Comparison of ENCODE assay signal across 12 mouse cellular contexts in the genomic region with DNA sequence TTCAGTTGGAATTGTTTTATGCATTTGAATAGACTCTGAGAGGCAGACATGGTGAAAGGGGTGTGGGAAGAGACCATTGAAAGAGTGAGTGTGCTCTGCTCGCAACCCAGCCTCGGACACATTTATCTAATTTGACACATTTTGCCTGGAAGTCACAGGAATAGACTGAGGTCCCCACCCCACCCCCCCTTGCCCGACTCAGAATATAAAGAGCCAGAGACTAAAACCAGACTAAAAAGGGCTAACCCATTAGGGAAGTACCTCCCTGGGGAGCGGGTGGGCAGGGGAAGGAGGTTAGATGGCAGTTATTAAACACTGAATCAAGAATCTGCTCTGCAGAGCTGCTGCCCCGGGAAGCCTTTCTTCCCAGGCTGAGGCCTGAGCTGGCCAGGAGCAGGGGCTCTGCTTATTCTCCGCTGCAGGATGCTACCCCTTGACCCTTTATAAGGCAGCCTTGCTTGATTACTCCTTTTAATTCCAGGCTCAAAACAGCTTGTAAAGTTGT.
DNase-seq lines count a peak whose midpoint lies in the region; ATAC-seq and TF ChIP-seq lines count a peak whose summit lies in the region.
"Had no signal": no experiment of that assay in that cellular context is flagged by ENCODE, and none has a peak within 500 bp of the region (broad histone marks: within the 10 kb centered on the region; RNA-seq: fewer than 3 reads in every experiment).

No protein-coding gene starts in this region.

- WGBS in heart, embryonic 10.5 days, result 18% methylated on average over 6 of the region's 6 CpGs
- 28% methylated on average over 6 of the region's 6 CpGs for WGBS in lung, embryonic 16.5 days
- 46% methylated on average over 6 of the region's 6 CpGs for WGBS in lung, adult 2 months
- WGBS in neural tube, embryonic 11.5 days, result 12% methylated on average over 6 of the region's 6 CpGs

- H3K27me3 ChIP-seq in heart, embryonic 10.5 days (ENCODE audit: insufficient read depth, poor library complexity, severe bottlenecking), result peaks cover 29% of the 10 kb centered on the region
- H3K27me3 ChIP-seq in lung, embryonic 16.5 days (ENCODE audit: control insufficient read depth, insufficient read depth, low read depth, low read length), result no peaks in the 10 kb centered on the region
- no peaks in the 10 kb centered on the region for H3K27me3 ChIP-seq in neural tube, embryonic 11.5 days (ENCODE audit: control insufficient read depth, insufficient read depth, low read length)

- no peak for TF ChIP-seq POLR2A in lung, adult 2 months (IDR thresholded peaks at IDR 0.05; ENCODE audit: borderline replicate concordance, extremely low read depth, low read depth, low read length)

- peak; percentile 72 for ATAC-seq in lung, embryonic 16.5 days (ENCODE audit: low read depth)
- ATAC-seq in erythroblast, adult 5-6 weeks (replicated peaks; ENCODE audit: low FRiP score, poor library complexity, severe bottlenecking), result peak; percentile 56; the same call in 1 of the 2 replicates
- no peak for ATAC-seq in neural tube, embryonic 11.5 days (ENCODE audit: insufficient read depth, low FRiP score, low TSS enrichment)
- ATAC-seq: intestine, embryonic 15.5 days had no signal

- no peak for TF ChIP-seq CTCF in lung, adult 2 months (IDR thresholded peaks at IDR 0.05; ENCODE audit: insufficient read depth, low read length)

- peak overlapping the region; percentile 11; the same call in 1 of the 2 replicates for H3K9ac ChIP-seq in lung, embryonic 16.5 days (ENCODE audit: low read length)
- H3K9ac ChIP-seq in neural tube, embryonic 11.5 days (ENCODE audit: low read length), result no peak overlapping the region
- H3K9ac ChIP-seq: intestine, embryonic 15.5 days; limb, embryonic 13.5 days had no signal

- no peaks in the 10 kb centered on the region for H3K36me3 ChIP-seq in heart, embryonic 10.5 days
- no peaks in the 10 kb centered on the region for H3K36me3 ChIP-seq in lung, embryonic 16.5 days (ENCODE audit: control insufficient read depth, insufficient read depth, low read length)
- H3K36me3 ChIP-seq in neural tube, embryonic 11.5 days (ENCODE audit: control insufficient read depth, insufficient read depth, low read length), result no peaks in the 10 kb centered on the region
- H3K36me3 ChIP-seq: forebrain, embryonic 10.5 days; intestine, embryonic 15.5 days; limb, embryonic 13.5 days had no signal

- no peaks in the 10 kb centered on the region for H3K9me3 ChIP-seq in heart, embryonic 10.5 days
- no peaks in the 10 kb centered on the region for H3K9me3 ChIP-seq in lung, embryonic 16.5 days (ENCODE audit: control insufficient read depth, low read length)
- no peaks in the 10 kb centered on the region for H3K9me3 ChIP-seq in neural tube, embryonic 11.5 days (ENCODE audit: control insufficient read depth, low read length)
- H3K9me3 ChIP-seq: forebrain, embryonic 10.5 days; intestine, embryonic 15.5 days; limb, embryonic 13.5 days had no signal

- peaks cover 39% of the 10 kb centered on the region for H3K4me1 ChIP-seq in heart, embryonic 10.5 days
- H3K4me1 ChIP-seq in lung, embryonic 16.5 days (replicated peaks; ENCODE audit: control insufficient read depth, insufficient read depth, low read length), result peaks cover 14% of the 10 kb centered on the region
- H3K4me1 ChIP-seq in lung, adult 2 months (ENCODE audit: control insufficient read depth, insufficient read depth, low read length), result no peaks in the 10 kb centered on the region
- H3K4me1 ChIP-seq in neural tube, embryonic 11.5 days (ENCODE audit: control insufficient read depth, insufficient read depth, low read length), result peaks cover 10% of the 10 kb centered on the region

- H3K4me2 ChIP-seq in lung, embryonic 16.5 days (ENCODE audit: low read depth, low read length), result 0 out of 2 replicates have a peak overlapping the region, but pooled peaks have one; percentile 2
- H3K4me2 ChIP-seq in neural tube, embryonic 11.5 days (ENCODE audit: low read depth), result no peak overlapping the region
- H3K4me2 ChIP-seq: intestine, embryonic 15.5 days; limb, embryonic 13.5 days had no signal

- peak; percentile 74 for DNase-seq in heart, embryonic 10.5 days (ENCODE audit: low spot score)
- DNase-seq in heart, adult 18-20 months, result no peak
- DNase-seq in lung, adult 2 months, result no peak
- peak; percentile 71 for DNase-seq in neural tube, embryonic 11.5 days (ENCODE audit: low spot score)
- no peak for DNase-seq in right cerebral cortex, postnatal 14 days
- DNase-seq in spleen, postnatal 36 days (ENCODE audit: low spot score in 2 of 2), result no peak
- DNase-seq: cerebellum, adult 11 months had no signal

- H3K4me3 ChIP-seq in heart, embryonic 10.5 days, result no peak overlapping the region
- H3K4me3 ChIP-seq in lung, embryonic 16.5 days (ENCODE audit: low read length), result no peak overlapping the region
- no peak overlapping the region for H3K4me3 ChIP-seq in lung, adult 2 months (replicated peaks; ENCODE audit: extremely low read depth, low read depth, low read length)
- H3K4me3 ChIP-seq in neural tube, embryonic 11.5 days (ENCODE audit: low read depth, low read length), result no peak overlapping the region
- H3K4me3 ChIP-seq: forebrain, embryonic 10.5 days; intestine, embryonic 15.5 days; limb, embryonic 13.5 days had no signal

- H3K27ac ChIP-seq in heart, embryonic 10.5 days, result peak overlapping the region; percentile 62
- peak overlapping the region; percentile 98 for H3K27ac ChIP-seq in lung, embryonic 16.5 days (ENCODE audit: low read length)
- 0 out of 2 replicates have a peak overlapping the region, but pooled peaks have one; percentile 9 for H3K27ac ChIP-seq in neural tube, embryonic 11.5 days (ENCODE audit: low read depth, low read length)
- H3K27ac ChIP-seq: forebrain, embryonic 10.5 days; limb, embryonic 13.5 days had no signal

Comparison
In these comparisons a context has a peak if more than half of its experiments do, and no peak if none do; other contexts are left out.
1. DNase-seq: peak in heart, embryonic 10.5 days (single experiment) and neural tube, embryonic 11.5 days (single experiment); none in heart, adult 18-20 months (0 of 2), lung, adult 2 months (single experiment), right cerebral cortex, postnatal 14 days (single experiment) and spleen, postnatal 36 days (0 of 2).
2. H3K27ac ChIP-seq: peak in every context shown above with its lines; median percentile 98 in lung, embryonic 16.5 days; 62 in heart, embryonic 10.5 days; 9 in neural tube, embryonic 11.5 days.